Mouse (Mus musculus): ENCODE results near the gene Scn4a.

The Scn4a gene

GRCm38 (mm10) chr11:106325566-106326206 is 27.4 kb downstream of the Scn4a start:
- in situ Hi-C loops (cut with MboI; ENCODE audit: unreplicated experiment in 2 of 2): loop anchor here (5.0 to 25.0 kb wide), 6 partner anchors 67 to 172 kb away; partner anchors contain the start of genes Ern1 (in 1 of the 2), Ftsj3 (in 1 of the 2) and Psmc5 (in 1 of the 2)

- in situ Hi-C loops (cut with MboI; ENCODE audit: unreplicated experiment in 2 of 2): loop anchor here (5.0 to 25.0 kb wide), 7 partner anchors 67 to 427 kb away; partner anchors contain the start of genes Ern1 (in 1 of the 2), Ftsj3 (in 1 of the 2), Milr1 (in 1 of the 2) and Pecam1 (in 1 of the 2)
Measured at GRCm38 (mm10) chr11:106324858-106325257, 28.2 kb downstream of the Scn4a start.

- in situ Hi-C loops (cut with MboI; ENCODE audit: unreplicated experiment in 2 of 2): no loop called here
Measured at GRCm38 (mm10) chr11:106318406-106319366, 34.4 kb downstream of the Scn4a start.

DNA sequence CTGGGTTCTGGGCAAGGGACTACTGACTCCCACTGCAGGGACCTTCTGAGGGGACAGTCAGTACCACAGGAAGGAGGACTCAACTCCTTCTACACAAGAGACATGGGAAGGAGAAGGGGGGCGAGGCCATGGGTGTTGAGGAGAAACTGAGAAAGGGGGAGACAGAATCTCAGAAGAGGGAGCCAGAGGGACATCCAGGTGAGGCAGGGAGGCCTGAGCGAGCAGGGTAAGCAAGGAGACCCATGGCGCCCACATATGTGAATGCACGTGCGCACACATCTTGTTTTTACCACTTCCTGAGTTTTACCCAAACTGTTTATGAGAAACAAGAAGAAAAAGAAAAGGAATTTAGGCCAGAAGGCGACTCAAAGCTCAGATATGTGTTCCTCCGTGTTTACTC is 35.3 kb downstream of the Scn4a start:
- in situ Hi-C loops (cut with MboI; ENCODE audit: unreplicated experiment in 2 of 2): no loop called here

DNA sequence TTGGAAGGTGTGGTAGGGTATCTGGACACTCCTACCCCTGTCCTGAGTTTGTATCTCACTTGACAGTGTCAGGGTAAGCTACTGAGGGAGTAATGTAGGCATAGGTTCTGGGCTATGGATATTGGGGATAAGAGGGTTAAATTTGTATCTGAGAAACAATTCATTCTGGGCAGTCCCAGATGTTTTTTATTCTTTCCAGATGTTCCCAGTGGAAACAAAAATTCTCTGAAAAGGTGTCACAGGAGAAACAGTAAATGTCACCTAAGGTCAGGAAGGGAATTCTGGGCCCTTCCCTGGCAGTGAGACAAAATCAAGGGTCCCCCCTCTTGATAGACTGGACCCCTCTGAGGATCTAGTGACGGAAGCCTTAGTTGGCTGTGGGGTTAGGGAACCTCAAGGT is 36.7 kb downstream of the Scn4a start:
- in situ Hi-C loops (cut with MboI; ENCODE audit: unreplicated experiment in 2 of 2): no loop called here

DNA sequence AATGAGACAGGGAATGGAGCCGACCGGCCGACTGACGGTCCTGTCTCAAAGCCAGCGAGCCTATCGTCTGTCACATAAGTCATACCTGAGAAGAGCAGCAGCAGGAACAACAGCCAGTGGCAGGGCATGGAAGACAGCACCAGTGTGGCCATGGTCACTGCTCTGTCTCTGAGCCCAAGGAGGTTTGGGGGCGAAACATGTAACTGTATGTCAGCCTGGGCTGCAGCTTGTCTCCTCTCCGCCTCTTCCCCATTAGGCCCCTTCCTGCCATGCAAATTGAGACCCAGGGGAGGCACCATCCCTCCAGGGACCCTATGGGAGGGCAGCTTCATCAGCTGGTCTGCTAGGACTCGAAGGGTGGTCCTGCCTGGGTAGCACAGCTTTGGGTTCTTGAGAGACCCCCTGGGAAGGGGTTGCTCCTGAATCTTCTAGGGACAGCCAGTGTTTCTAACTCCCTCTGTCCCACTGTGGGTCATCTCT is 38.7 kb downstream of the Scn4a start, which contains the start of gene Cd79b:
TSS of gene Cd79b (minus strand) at position 430 of the 480 bp plus-strand sequence.
- in situ Hi-C loops (cut with MboI; ENCODE audit: unreplicated experiment in 2 of 2): no loop called here

DNA sequence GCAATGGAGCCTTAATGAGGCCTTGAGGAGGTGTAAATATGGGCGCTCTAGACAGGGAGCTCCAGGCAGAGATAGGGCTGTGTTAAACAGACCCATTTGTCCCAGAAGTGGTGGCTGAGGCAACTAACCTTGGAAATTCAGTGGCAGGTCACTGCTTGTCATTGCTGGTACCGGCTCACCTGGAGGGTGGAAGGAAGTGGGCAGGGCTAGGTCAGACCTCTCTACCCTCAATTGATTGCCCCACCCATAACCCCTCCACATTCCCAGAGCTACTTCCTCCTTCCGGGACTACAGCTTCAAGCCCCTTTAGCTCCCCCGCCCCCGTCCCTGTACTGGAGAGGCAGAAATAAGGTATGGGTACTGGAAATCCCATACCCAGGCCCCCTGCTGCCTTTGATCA is 39.6 kb downstream of the Scn4a start:
- in situ Hi-C loops (cut with MboI; ENCODE audit: unreplicated experiment in 2 of 2): no loop called here

- in situ Hi-C loops (cut with MboI; ENCODE audit: unreplicated experiment in 2 of 2): no loop called here
Measured at GRCm38 (mm10) chr11:106310123-106310522, 43.0 kb downstream of the Scn4a start.

- in situ Hi-C loops (cut with MboI; ENCODE audit: unreplicated experiment in 2 of 2): no loop called here
Measured at GRCm38 (mm10) chr11:106308162-106308561, 44.9 kb downstream of the Scn4a start.

DNA sequence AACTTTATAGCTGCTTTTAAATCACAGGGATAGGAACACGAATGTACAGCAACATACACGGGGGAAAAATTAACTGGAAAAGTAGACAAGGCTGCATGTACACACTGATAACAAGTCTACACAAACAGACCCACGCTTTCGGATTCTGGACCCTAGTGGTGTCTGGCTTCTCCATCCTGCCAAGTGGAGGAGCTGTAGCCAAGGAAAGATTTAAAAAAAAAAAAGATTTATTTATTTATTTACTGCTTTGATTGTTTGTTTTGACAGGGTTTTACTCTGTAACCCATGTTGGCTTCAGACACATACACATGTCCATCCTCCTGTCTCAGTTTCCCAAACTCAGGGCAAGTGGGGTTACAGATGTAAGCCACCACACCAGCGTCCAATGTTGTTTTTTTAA is 45.7 kb downstream of the Scn4a start:
- in situ Hi-C loops (cut with MboI; ENCODE audit: unreplicated experiment in 2 of 2): no loop called here

DNA sequence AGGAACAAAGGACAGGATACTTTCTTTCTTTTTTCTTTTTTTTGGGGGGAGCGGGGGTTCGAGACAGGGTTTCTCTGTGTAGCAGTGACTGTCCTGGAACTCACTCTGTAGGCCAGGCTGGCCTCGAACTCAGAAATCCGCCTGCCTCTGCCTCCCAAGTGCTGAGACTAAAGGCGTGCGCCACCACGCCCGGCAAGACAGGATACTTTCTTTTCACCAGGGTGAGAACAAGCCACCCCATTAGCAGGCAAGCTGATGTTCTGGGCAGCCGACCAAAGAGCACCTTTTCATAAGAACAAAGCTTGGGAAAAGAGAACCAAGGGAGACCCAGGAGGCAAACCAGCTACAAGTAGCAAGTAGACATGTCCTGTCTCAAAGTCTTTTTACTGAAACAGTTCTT is 46.3 kb downstream of the Scn4a start:
- in situ Hi-C loops (cut with MboI; ENCODE audit: unreplicated experiment in 2 of 2): no loop called here

DNA sequence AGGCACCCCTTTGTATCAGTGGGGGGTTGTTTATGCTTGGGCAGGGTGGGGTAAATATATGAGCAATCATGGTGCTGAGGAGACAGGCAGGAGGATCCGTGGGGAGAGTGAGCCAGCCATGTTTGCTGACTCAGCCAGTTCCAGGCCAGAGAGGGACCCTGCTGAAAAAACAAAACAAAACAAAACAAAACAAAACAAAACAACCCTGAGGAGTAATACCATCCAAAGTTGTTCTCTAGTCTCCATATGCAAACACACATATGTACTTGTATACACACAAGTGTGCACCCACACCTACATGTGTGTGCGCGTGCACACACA is 47.1 kb downstream of the Scn4a start:
- in situ Hi-C loops (cut with MboI; ENCODE audit: unreplicated experiment in 2 of 2): no loop called here

GRCm38 (mm10) chr11:106305348-106306064 is 47.6 kb downstream of the Scn4a start:
- in situ Hi-C loops (cut with MboI; ENCODE audit: unreplicated experiment in 2 of 2): no loop called here

GRCm38 (mm10) chr11:106302634-106303033 is 50.5 kb downstream of the Scn4a start:
- in situ Hi-C loops (cut with MboI; ENCODE audit: unreplicated experiment in 2 of 2): no loop called here

DNA sequence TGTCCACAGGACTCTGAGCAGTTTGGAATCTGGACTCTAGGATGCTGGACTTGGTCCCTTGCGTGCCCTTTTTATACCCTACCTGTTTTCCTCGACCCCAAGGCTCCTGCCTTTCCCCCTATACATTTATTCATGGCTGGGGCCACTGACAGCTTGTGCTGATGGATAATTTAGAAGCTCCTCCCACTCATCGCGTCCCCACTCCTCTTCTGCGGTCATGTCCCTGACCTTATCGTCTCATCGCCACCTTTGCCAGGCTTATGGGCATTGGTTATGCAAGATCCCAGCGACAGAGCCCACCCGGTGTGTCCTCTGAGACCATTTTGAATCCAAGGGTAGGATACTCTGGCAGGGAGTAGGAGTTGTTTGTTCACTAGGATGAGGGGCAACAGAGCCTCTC is 51.3 kb downstream of the Scn4a start, which contains the start of gene Gh:
TSS of gene Gh (minus strand) at position 101 of the 400 bp plus-strand sequence.
- in situ Hi-C loops (cut with MboI; ENCODE audit: unreplicated experiment in 2 of 2): no loop called here

DNA sequence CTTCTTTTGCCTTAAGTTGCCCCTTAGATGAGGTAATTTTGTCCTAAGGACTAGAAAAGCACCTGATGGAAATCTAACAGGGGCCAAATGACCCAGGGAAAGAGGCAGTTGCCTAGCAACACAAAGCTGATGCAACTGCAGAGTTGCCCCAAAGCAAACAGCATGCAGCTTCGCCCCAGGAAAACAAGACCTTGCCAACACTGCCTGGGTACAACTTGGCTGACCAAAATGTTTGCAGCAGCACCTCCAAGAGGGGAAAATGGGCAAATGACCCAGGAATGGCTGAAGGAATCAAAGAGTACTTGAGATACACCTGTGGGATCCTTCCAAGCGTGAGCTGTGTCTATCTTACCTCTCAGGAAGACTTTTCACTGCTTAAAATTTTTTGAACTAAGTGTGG is 61.2 kb downstream of the Scn4a start:
- in situ Hi-C loops (cut with MboI; ENCODE audit: unreplicated experiment in 2 of 2): no loop called here

DNA sequence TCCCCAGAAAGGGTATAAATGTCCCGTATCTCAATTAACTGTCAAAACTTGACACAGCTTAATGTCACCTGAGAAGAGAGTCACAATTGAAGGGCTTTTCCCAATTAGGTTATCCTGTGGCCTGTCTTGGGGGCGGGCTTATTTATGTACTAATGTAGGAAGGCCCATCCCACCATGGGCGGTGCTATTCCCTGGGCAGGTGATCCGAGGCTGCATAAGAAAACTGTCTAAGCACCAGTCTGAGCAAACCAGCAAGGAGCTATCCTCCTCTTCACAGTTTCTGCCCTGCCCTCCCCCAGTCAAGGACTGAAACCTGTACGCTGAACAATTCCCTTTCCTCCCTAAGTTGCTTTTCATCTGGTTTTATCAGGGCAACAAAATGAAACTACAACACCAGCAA is 62.7 kb downstream of the Scn4a start:
- in situ Hi-C loops (cut with MboI; ENCODE audit: unreplicated experiment in 2 of 2): no loop called here

DNA sequence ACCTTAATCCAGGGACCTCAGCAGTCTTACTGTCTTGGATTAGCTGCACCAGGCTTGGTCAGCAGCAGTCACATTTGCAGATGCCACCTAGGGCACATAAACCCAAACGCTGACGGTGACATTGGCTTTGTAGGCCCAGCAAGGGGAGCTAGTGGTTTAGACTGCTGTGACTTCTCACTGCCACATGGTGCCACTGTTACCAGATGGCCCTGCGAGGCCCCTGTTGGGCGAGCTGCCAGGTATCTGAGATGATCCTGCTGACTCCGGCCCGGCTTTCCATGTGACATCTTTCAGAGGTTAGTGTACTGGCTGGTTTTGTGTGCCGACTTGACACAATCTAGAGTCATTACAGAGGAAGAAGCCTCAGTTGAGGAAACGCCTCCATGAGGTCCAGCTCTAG is 63.7 kb downstream of the Scn4a start:
- in situ Hi-C loops (cut with MboI; ENCODE audit: unreplicated experiment in 2 of 2): loop anchor here in 1 of 2 experiments (5.0 kb wide), 1 partner anchor 362 kb away; no protein-coding TSS in a partner anchor

DNA sequence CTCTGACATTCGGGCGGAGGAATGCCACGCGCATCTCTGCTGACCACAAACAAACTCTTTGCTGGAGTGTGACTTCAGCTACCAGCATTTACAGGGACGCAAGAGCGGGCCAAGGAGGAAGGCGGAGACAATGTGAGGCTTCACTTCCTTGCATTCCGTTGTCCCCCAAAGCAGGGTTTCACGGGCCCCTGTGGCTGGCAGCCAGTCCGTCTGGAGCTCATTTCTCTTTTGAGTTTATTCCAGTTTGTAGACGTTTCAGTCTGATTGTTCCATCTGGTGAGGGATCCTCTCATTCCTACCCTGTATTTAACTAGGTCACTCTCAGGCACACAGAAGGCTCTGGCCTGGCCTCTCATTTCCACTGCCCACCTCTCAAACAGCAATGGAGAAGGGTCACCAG is 66.1 kb downstream of the Scn4a start:
- in situ Hi-C loops (cut with MboI; ENCODE audit: unreplicated experiment in 2 of 2): loop anchor here in 1 of 2 experiments (5.0 kb wide), 1 partner anchor 360 kb away; no protein-coding TSS in a partner anchor

DNA sequence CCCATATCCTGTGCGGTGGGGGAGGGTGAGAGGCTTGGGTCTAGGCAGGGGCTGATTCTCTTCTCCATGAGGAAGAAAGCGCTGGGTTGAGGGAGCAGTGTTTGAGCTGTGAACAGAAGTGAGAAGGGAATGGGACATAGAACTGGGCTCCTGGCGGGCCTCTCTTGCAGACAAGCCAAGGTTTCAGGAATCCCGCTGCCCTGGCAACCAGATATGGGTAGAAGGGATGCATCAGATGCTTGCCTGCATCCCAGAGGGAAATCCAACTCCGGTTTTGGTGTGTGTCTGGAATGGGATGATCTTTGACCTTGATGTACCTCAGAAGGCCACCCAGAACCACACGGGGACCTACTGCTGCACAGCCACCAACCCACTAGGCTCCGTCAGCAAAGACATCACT is 66.9 kb downstream of the Scn4a start:
- in situ Hi-C loops (cut with MboI; ENCODE audit: unreplicated experiment in 2 of 2): loop anchor here in 1 of 2 experiments (5.0 kb wide), 1 partner anchor 359 kb away; no protein-coding TSS in a partner anchor
